Mouse (Mus musculus): ENCODE measurements around the gene Rhcg.

Gene Rhcg

GRCm38 (mm10) chr7:79617418-79617817 is at the start of gene Rhcg:
Gene Rhcg (minus strand): TSS chr7:79617657.
- no peak for DNase-seq (ENCODE audit: low read depth, low spot score)

- peak; percentile 48 for DNase-seq (ENCODE audit: low read depth, low spot score)
Observed at GRCm38 (mm10) chr7:79666690-79667089, 49.2 kb upstream of the Rhcg start.

GRCm38 (mm10) chr7:79661253-79661890 is 43.9 kb upstream of the Rhcg start:
- DNase-seq (ENCODE audit: low read depth, low spot score), result peak; percentile 87

GRCm38 (mm10) chr7:79660291-79661150 is 43.1 kb upstream of the Rhcg start:
- peak; percentile 31 for DNase-seq (ENCODE audit: low read depth, low spot score)

GRCm38 (mm10) chr7:79659578-79660290 is 42.3 kb upstream of the Rhcg start, which contains the start of gene Ticrr:
Gene Ticrr (plus strand): TSS chr7:79660196.
- peak; percentile 100 for DNase-seq (ENCODE audit: low read depth, low spot score)

GRCm38 (mm10) chr7:79654586-79654985 is 37.1 kb upstream of the Rhcg start:
- peak; percentile 97 for DNase-seq (ENCODE audit: low read depth, low spot score)

- DNase-seq (ENCODE audit: low read depth, low spot score), result peak; percentile 95
Observed at GRCm38 (mm10) chr7:79654185-79654584, 36.7 kb upstream of the Rhcg start.

GRCm38 (mm10) chr7:79649005-79649404 is 31.5 kb upstream of the Rhcg start:
- DNase-seq (ENCODE audit: low read depth, low spot score), result peak; percentile 67

- no peak for DNase-seq (ENCODE audit: low read depth, low spot score)
Observed at GRCm38 (mm10) chr7:79647233-79647632, 29.8 kb upstream of the Rhcg start.

- peak; percentile 36 for DNase-seq (ENCODE audit: low read depth, low spot score)
Observed at GRCm38 (mm10) chr7:79631773-79632348, 14.4 kb upstream of the Rhcg start.

GRCm38 (mm10) chr7:79628271-79628913 is 10.9 kb upstream of the Rhcg start:
- DNase-seq (ENCODE audit: low read depth, low spot score), result no peak

- no peak for DNase-seq (ENCODE audit: low read depth, low spot score)
Observed at GRCm38 (mm10) chr7:79626170-79626569, 8.7 kb upstream of the Rhcg start.

GRCm38 (mm10) chr7:79623086-79623485 is 5.6 kb upstream of the Rhcg start:
- DNase-seq (ENCODE audit: low read depth, low spot score), result no peak

- peak; percentile 30 for DNase-seq (ENCODE audit: low read depth, low spot score)
Observed at GRCm38 (mm10) chr7:79619493-79619892, 2.0 kb upstream of the Rhcg start.

- DNase-seq (ENCODE audit: low read depth, low spot score), result no peak
Observed at GRCm38 (mm10) chr7:79615941-79616340, 1.5 kb downstream of the Rhcg start.

- no peak for DNase-seq (ENCODE audit: low read depth, low spot score)
Observed at GRCm38 (mm10) chr7:79615008-79615407, 2.4 kb downstream of the Rhcg start.

GRCm38 (mm10) chr7:79613314-79613713 is 4.1 kb downstream of the Rhcg start:
- DNase-seq (ENCODE audit: low read depth, low spot score), result no peak

GRCm38 (mm10) chr7:79612783-79613182 is 4.7 kb downstream of the Rhcg start:
- DNase-seq (ENCODE audit: low read depth, low spot score), result peak; percentile 76

GRCm38 (mm10) chr7:79611901-79612300 is 5.6 kb downstream of the Rhcg start:
- no peak for DNase-seq (ENCODE audit: low read depth, low spot score)

- DNase-seq (ENCODE audit: low read depth, low spot score), result peak; percentile 90
Observed at GRCm38 (mm10) chr7:79607263-79607921, 10.1 kb downstream of the Rhcg start.

- no peak for DNase-seq (ENCODE audit: low read depth, low spot score)
Observed at GRCm38 (mm10) chr7:79606766-79607165, 10.7 kb downstream of the Rhcg start.

Data from ZHBTc4 (cell line).